Mouse (Mus musculus) stomach, embryonic 16.5 days (tissue): Measurements from ENCODE around the gene Gstt3. TPM values are rescaled to one million over a fixed set of nuclear protein-coding genes. Genes with fewer than 3 reads are reported as not detected.

Experiments used
- ATAC-seq: fragments of 200-750 bp; cut with Nextera tagmentation; 2 replicates; pipeline ENCODE4 v1.8.0; 2017; ENCODE audit warnings: moderate number of reproducible peaks, moderate TSS enrichment; ENCODE audit not compliant: insufficient read depth, low FRiP score
- H3K27ac ChIP-seq: fragments of 300-500 bp; sonication (generic); 2 replicates; pipeline ENCODE4 v1.5.1; 2014; ENCODE audit warnings: low read length
- H3K27me3 ChIP-seq: fragments of 300-500 bp; sonication (generic); 2 replicates; pipeline ENCODE4 v1.6.1; 2014; ENCODE audit warnings: low read length, control low read depth, mixed read lengths; ENCODE audit not compliant: control insufficient read depth, insufficient read depth
- H3K36me3 ChIP-seq: fragments of 300-500 bp; sonication (generic); 2 replicates; pipeline ENCODE4 v1.6.1; 2014; ENCODE audit warnings: low read length; ENCODE audit not compliant: control insufficient read depth, insufficient read depth
- H3K4me1 ChIP-seq: fragments of 300-500 bp; sonication (generic); 2 replicates; pipeline ENCODE4 v1.6.1; 2014; ENCODE audit warnings: low read length, control low read depth, mixed read lengths; ENCODE audit not compliant: control insufficient read depth, insufficient read depth
- H3K4me2 ChIP-seq: fragments of 300-500 bp; sonication (generic); 2 replicates; pipeline ENCODE4 v1.6.1; 2014; ENCODE audit warnings: low read depth, low read length, mixed read lengths
- H3K4me3 ChIP-seq: fragments of 300-500 bp; sonication (generic); replicated peaks from 2 replicates; pipeline ENCODE4 v1.5.1; 2014; ENCODE audit warnings: mild to moderate bottlenecking, low read length
- H3K9ac ChIP-seq: fragments of 300-500 bp; sonication (generic); 2 replicates; pipeline ENCODE4 v1.6.1; 2014; ENCODE audit warnings: low read length
- H3K9me3 ChIP-seq: fragments of 300-500 bp; sonication (generic); replicated peaks from 2 replicates; pipeline ENCODE4 v1.6.1; 2016; ENCODE audit warnings: low read length, control low read depth; ENCODE audit not compliant: control insufficient read depth
- WGBS: fragments of 180-500 bp; shearing (Covaris S2); extraction: QIAGEN DNeasy Blood & Tissue Kit; methylation state at CpG from one replicate; pipeline ENCODE4 v1.1.7; 2014; 5-methylcytosine and 5-hydroxymethylcytosine counted together
- polyA plus RNA-seq: library from polyadenylated mRNA; unstranded; fragments of >200 nt; fragmentation: Nextera tagmentation; extraction: Ambion mirVana; gene quantifications from 2 replicates; pipeline ENCODE4 v1.2.1, GENCODE M21; 2015

Gene Gstt3
- polyA plus RNA-seq, 1 experiment from 2014 or later = 50.2 TPM

GRCm38 (mm10) chr10:75789081-75789735 lies 8.0 kb upstream of the Gstt3 start:
- ATAC-seq = no peak
- no peak overlapping the region for H3K4me2 ChIP-seq
- no peak overlapping the region for H3K9ac ChIP-seq
- H3K9me3 ChIP-seq = no peaks in the 10 kb centered on the region
- H3K4me1 ChIP-seq = peaks cover under 1% of the 10 kb centered on the region; the same call in 1 of the 2 replicates
- no peaks in the 10 kb centered on the region for H3K36me3 ChIP-seq
- WGBS = 76% methylated on average over 6 of the region's 6 CpGs
- no peak overlapping the region for H3K4me3 ChIP-seq
- H3K27ac ChIP-seq = no peak overlapping the region
- no peaks in the 10 kb centered on the region for H3K27me3 ChIP-seq

GRCm38 (mm10) chr10:75788277-75788676 lies 7.1 kb upstream of the Gstt3 start:
- Histone ChIP-seq H3K27ac (no peak overlapping the region), H3K9ac (no peak overlapping the region), H3K4me2 (no peak overlapping the region), H3K27me3 (no peaks in the 10 kb centered on the region; the same call in 1 of the 2 replicates), H3K36me3 (no peaks in the 10 kb centered on the region), H3K4me1 (no peaks in the 10 kb centered on the region), H3K9me3 (no peaks in the 10 kb centered on the region), H3K4me3 (no peak overlapping the region)
- ATAC-seq = no peak
- 92% methylated on average over 8 of the region's 8 CpGs for WGBS

- ATAC-seq = no peak
- H3K4me2 ChIP-seq = no peak overlapping the region
- H3K27me3 ChIP-seq = no peaks in the 10 kb centered on the region; the same call in 1 of the 2 replicates
- no peaks in the 10 kb centered on the region for H3K4me1 ChIP-seq
- no peak overlapping the region for H3K4me3 ChIP-seq
- H3K36me3 ChIP-seq = no peaks in the 10 kb centered on the region
- no peaks in the 10 kb centered on the region for H3K9me3 ChIP-seq
- H3K9ac ChIP-seq = no peak overlapping the region
- H3K27ac ChIP-seq = no peak overlapping the region
- 58% methylated on average over 1 of the region's 1 CpGs for WGBS
Observed at GRCm38 (mm10) chr10:75785442-75785841, 4.2 kb upstream of the Gstt3 start.

GRCm38 (mm10) chr10:75779206-75780174 lies 1.7 kb downstream of the Gstt3 start:
- Histone ChIP-seq H3K9ac (peak overlapping the region; percentile 75), H3K4me1 (0 out of 2 replicates have a peak, but pooled peaks cover 4% of the 10 kb centered on the region), H3K27me3 (no peaks in the 10 kb centered on the region; the same call in 1 of the 2 replicates), H3K4me2 (peak overlapping the region; percentile 94), H3K36me3 (no peaks in the 10 kb centered on the region), H3K27ac (peak overlapping the region; percentile 93), H3K4me3 (peak overlapping the region; percentile 64), H3K9me3 (no peaks in the 10 kb centered on the region)
- WGBS = 32% methylated on average over 15 of the region's 15 CpGs
- peak; percentile 36 for ATAC-seq

GRCm38 (mm10) chr10:75777885-75778284 lies 3.3 kb downstream of the Gstt3 start:
- no peak overlapping the region for H3K27ac ChIP-seq
- H3K9me3 ChIP-seq = no peaks in the 10 kb centered on the region
- 0 out of 2 replicates have a peak, but pooled peaks cover 4% of the 10 kb centered on the region for H3K4me1 ChIP-seq
- no peaks in the 10 kb centered on the region for H3K36me3 ChIP-seq
- no peaks in the 10 kb centered on the region for H3K27me3 ChIP-seq
- ATAC-seq = no peak
- no peak overlapping the region for H3K4me3 ChIP-seq
- WGBS = 79% methylated on average over 2 of the region's 2 CpGs
- H3K9ac ChIP-seq = no peak overlapping the region
- H3K4me2 ChIP-seq = no peak overlapping the region

- no peak overlapping the region for H3K4me2 ChIP-seq
- H3K4me1 ChIP-seq = peaks cover 9% of the 10 kb centered on the region
- H3K27ac ChIP-seq = no peak overlapping the region
- no peaks in the 10 kb centered on the region for H3K36me3 ChIP-seq
- H3K9ac ChIP-seq = no peak overlapping the region
- WGBS = 90% methylated on average over 6 of the region's 6 CpGs
- no peak overlapping the region for H3K4me3 ChIP-seq
- no peaks in the 10 kb centered on the region for H3K27me3 ChIP-seq
- H3K9me3 ChIP-seq = no peaks in the 10 kb centered on the region
- no peak for ATAC-seq
Observed at GRCm38 (mm10) chr10:75776562-75776961, 4.7 kb downstream of the Gstt3 start.

GRCm38 (mm10) chr10:75774587-75774986 lies 6.6 kb downstream of the Gstt3 start:
- no peak for ATAC-seq
- Histone ChIP-seq H3K4me2 (no peak overlapping the region), H3K9ac (no peak overlapping the region), H3K27ac (no peak overlapping the region), H3K4me1 (peaks cover 5% of the 10 kb centered on the region), H3K27me3 (no peaks in the 10 kb centered on the region), H3K4me3 (no peak overlapping the region), H3K36me3 (no peaks in the 10 kb centered on the region), H3K9me3 (no peaks in the 10 kb centered on the region)
- 90% methylated on average over 9 of the region's 9 CpGs for WGBS

- no peak for ATAC-seq
- peaks cover 5% of the 10 kb centered on the region for H3K4me1 ChIP-seq
- H3K4me2 ChIP-seq = no peak overlapping the region
- H3K27me3 ChIP-seq = no peaks in the 10 kb centered on the region
- no peaks in the 10 kb centered on the region for H3K36me3 ChIP-seq
- H3K9ac ChIP-seq = no peak overlapping the region
- no peaks in the 10 kb centered on the region for H3K9me3 ChIP-seq
- H3K27ac ChIP-seq = no peak overlapping the region
- H3K4me3 ChIP-seq = no peak overlapping the region
- 79% methylated on average over 5 of the region's 5 CpGs for WGBS
Observed at GRCm38 (mm10) chr10:75774102-75774501, 7.1 kb downstream of the Gstt3 start.
